Mouse (Mus musculus) central nervous system, embryonic 14 days (tissue): Measurements from ENCODE around the gene Gm3646. TPM values are rescaled to one million over a fixed set of nuclear protein-coding genes. Genes with fewer than 3 reads are reported as not detected.

Source experiments
- polyA plus RNA-seq: library from polyadenylated mRNA; depleted of rRNA; stranded (reverse); fragments of >200 nt; gene quantifications from 2 replicates; pipeline ENCODE4 v1.2.3, GENCODE M21; 2012; rRNA removed

Gm3646 gene
- not detected in 2 replicates for polyA plus RNA-seq

GRCm38 (mm10) chr1:39805243-39805979 is at the start of gene Gm3646:
Gene Gm3646 (minus strand): TSS chr1:39805332.

Other genes starting within 250 kb of the Gm3646 start
- gene Rnf149, start 227.9 kb downstream of the Gm3646 start, polyA plus RNA-seq, result 21.1 and 24.1 TPM in 2 replicates
- 1.8 and 2.4 TPM in 2 replicates for gene Creg2, start 153.9 kb downstream of the Gm3646 start, polyA plus RNA-seq
- gene Rfx8, start 84.3 kb downstream of the Gm3646 start, polyA plus RNA-seq, result 0.25 and 0.75 TPM in 2 replicates
- 395 and 460 TPM in 2 replicates for gene Map4k4, start 95.6 kb upstream of the Gm3646 start, polyA plus RNA-seq